Mouse (Mus musculus): Measurements from ENCODE around the gene Gpr55. TPM values are rescaled to one million over a fixed set of nuclear protein-coding genes. Genes with fewer than 3 reads are reported as not detected.

Gpr55 gene
- total RNA-seq, 2 experiments from 2014 or later: not detected

DNA sequence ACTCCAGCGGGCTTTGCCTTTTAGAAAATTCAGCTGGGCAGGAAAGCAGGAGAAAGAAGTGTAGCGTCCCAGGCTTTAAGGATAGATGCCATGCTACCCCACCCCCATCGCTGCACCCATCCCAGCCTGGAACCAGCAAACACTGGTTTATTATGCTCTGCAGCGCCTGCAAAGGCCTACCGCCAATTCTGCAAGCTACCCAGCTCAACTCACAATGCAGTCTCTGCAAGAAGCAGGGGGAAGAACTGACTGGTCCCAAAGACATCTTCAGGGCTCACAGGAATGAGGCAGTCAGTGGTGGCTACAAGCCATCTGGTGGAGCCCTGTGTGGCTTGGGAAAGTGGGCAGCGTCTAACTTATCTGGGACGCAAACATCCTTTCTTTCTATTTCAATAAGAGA is 39.1 kb downstream of the Gpr55 start:
- no peak for DNase-seq (ENCODE audit: low spot score in 2 of 2)

DNA sequence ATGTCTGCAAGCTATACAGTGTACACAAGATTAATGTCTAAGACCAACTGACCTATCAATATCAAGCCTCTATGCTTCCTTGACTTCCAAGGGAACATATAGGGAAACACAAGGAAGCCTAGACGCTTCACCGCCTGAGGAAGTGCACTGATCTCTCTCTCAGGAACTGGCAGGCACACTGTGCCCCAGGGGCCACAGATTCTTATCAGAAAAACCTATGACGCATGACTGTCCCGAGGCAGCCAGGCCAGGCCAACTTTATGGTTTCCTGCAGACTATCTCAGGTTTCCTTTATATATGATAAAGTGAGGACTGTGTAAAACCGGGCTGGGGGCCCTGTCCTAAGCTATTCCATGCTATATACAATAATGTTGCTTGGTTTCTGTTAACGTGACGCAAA is 41.2 kb downstream of the Gpr55 start:
- DNase-seq (ENCODE audit: low spot score in 2 of 2): no peak

DNA sequence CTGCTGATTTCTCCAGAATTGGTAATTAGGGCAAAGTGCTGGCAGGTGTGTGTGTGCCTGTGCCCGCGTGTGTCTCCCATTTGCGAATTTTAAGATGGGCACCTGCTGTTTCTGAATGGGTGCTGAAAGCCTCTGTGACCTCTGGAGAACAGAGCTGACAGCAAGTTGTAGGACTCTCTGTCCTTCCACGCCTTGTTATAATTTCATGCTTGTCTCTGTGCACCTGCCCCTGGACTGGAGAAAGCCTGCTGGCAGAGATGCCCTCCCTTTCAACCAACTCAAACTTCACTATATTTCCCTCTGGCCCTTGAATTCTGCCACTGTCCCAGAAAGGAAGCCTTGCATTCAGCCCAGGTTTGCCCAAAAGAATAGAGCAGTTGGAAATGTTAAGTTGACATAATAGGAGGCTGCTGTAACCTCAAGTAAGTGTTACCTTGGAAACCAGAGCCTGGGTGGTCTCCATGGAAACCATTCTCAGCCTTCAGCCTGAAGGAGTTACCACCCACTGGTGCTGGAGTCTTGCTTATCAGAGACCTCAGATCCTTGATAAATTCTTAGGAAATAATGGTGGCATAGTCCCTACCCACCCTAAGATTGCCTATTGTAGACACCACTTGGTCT is 43.9 kb downstream of the Gpr55 start:
- no peak for DNase-seq (ENCODE audit: low spot score in 2 of 2)

DNA sequence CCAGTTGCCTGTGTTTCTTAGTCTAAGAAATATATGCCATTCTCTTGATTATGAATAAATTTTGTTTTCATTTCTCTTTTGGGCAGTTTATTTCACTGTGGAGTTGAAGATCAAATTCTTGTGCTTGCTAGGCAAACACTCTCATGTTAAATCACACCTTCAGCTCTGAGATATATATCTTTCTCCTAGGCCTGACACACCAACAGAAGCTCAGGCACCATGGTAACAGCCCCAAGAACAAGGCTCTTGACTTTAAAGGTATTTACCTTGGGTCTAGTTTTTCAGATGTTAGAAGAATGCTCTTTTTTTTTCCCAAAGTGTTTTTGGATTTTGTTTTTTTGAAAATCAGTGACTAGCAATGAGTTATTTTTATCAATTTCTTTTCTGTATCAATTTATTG is 44.9 kb downstream of the Gpr55 start:
- no peak for DNase-seq (ENCODE audit: low spot score in 2 of 2)

DNA sequence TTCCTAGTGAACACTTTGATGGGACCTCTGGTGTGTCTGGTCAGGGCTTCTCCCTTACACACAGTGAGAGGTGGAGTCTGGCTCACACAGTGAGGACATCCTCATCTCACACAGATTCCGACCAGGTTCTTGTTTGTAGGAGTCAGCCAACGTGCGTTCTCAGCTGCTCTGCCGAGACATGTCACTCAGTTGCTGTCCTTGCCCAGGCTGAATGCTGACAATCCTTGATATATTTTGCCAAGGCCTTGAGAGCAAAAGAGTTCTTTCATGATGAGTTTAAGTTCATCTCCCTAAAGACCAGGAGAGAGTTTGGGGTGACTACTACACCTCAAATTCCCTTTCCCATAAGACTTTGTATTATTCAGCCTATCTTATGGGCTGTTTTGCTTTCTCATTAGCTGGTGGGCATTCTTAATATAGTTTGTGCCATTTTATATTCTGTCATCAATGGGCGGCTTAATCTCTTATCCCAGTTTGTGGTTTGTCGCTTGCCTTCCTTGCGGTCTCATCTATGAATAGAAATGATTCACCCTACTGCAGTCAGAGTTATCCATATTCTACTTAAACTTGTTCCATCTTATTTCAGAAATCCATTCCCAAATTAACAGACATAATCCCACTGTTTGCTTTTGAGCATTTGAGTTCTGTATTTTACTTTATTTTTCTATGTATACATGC is 47.6 kb downstream of the Gpr55 start:
- DNase-seq (ENCODE audit: low spot score in 2 of 2): no peak

DNA sequence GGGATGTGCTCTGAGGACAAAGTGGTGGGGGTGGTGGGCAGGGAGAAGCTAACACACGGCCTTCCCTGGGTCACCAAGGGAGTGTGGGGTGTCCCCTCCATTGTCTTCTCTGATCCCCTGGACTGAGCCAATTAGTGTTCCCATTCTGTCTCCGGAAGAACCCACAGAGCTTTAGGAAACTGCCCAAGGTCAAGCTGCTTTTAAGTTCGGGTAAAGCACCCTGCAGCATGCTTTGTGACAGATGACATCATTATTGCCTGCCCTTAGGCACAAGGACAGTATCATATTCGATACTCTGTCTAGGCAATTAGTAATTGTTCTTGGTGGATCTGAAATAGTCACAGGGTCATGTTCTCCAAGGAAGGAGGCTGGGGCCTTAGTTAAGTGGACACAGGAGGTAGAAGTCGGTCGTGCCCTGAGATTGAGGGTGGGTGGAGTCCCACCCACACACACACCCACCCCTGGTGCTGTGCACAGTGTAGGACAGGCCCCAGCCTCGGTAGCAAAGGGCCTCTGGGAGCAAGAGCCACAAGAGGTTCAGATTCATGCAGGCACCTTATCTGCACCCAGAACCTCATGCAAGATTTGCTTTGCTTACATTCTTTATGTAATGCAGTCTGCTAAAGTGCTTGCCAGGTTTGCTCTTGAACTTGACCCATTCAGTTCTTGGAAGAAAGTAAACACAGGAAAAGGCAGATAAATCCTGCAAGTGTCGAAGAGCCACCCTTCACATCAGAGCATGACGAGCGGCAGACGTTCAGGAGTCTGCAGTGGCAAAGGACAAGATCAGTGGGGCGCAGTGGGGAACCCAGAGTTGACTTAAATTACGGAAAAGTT is 51.8 kb downstream of the Gpr55 start:
- no peak for DNase-seq (ENCODE audit: low spot score in 2 of 2)

DNA sequence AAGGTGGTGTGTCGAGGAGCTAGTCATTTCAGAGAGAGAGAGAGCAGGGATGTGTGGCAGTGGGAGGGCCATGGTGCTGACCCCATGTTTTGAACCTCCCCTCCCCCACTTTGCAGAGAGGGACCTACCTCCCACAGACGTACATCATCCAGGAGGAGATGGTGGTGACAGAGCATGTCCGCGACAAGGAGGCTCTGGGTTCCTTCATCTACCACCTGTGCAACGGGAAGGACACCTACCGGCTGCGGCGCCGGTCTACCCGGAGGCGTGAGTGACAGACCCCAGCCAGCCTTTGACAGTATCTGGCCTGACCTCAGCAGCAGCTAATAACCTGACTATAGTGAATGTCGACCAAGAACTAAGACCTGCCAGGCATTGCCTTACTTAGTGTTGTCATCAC is 53.9 kb downstream of the Gpr55 start:
- DNase-seq (ENCODE audit: low spot score in 2 of 2): no peak

DNA sequence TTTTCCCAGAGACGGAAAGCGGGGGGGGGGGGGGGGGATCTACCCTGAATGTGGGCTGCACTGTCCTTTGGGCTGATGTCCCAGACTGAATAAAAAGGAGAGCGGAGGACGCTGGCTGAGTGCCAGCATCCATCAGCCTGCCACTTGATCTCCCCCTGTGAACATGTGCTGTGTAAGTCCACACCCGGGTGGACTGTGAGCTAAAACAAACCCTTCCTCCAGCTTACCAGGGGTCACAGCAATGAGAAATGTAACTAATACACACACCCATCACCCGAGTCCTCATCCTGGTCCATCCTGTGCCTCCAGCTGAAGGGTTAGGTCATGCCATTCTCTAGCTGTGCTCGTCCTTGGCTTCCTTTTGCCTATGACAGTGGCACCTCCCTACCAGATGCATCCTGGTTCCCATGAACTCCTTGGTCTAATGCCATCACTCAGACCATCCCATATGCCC is 58.7 kb downstream of the Gpr55 start:
- DNase-seq (ENCODE audit: low spot score in 2 of 2): no peak

DNA sequence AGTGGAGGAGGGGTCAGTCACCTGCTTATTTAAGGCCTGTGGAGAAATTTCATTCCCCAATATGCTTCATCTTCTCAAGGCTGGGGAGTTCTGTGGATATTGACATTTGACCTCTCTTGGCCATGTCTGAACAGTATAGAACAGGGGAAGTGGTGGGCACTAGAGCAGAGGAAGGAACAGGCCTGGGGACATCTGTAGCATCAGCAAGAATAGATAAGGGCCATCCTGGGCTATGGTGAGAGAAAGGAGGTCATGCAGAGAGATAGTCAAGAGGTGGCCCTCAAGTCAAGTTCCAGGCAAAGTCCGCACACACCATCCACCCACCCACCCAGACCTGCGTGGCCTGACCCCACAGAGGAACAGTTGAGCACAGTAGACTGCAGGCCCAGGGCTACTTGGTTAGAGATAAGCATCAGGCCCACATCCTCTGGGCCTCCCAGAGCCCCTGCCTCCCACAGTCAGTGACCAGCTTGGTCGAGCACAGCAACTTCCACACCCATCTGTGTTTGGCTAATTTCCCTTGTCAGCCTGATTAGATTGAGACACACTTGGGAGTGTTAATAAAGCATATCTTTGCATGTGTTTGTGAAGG is 59.2 kb downstream of the Gpr55 start:
- no peak for DNase-seq (ENCODE audit: low spot score in 2 of 2)

DNA sequence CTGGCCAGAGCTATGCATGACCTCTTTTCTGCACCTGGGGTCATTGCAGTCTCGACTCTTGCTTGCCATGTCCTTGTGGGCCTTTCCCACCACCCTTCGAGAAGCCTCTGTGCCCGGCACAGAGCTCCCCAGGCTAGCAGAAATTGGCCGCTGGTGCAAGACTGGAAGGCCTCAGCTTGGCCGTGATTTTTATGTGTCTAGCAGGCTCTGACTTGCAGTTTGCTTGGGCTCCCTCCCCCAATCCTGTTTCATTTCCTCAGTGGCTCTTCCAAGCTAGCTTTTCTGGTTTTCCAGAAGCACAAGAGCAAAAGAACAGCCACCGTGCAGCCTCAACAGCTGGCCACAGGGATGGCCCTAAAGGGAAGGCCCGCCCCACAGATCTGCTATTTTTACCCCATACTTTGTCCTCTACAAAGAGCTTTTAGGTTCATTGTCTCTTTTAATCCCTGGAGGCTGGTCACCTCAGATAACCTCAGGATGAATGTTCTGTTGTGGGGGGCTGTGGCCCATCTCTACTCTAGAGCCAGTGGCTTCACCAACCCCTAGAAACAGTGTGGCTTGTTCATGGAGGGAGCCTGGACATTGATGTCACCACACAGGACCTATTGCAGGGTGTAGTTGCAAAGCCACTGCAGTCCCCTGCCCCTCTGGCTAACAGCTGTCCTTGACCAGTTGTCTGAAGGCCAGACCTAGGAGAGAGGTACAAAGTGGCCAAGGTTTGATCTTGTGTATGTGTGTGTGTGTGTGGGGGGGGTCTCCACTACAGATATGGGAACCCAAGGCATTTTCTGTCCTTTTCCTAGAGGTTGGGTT is 60.1 kb downstream of the Gpr55 start:
- DNase-seq (ENCODE audit: low spot score in 2 of 2): no peak

DNA sequence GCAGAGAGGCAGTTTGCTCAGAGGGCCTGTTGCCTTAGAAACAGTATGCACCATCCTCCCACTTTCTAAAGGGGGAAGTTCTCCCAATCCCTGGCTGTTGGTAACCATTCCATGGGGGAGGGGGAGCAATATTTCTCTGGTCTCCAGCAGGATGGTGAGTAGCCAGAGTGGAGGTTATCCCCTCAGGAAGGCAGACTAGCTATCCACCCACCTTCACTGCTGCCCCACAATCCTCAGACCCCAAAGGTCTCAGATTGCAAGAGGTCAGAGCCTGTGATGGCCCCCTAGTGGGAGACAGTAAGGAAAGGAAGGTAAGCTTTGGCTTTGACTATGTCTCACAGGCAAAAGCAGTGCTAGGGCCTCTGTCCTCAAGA is 61.4 kb downstream of the Gpr55 start:
- no peak for DNase-seq (ENCODE audit: low spot score in 2 of 2)

DNA sequence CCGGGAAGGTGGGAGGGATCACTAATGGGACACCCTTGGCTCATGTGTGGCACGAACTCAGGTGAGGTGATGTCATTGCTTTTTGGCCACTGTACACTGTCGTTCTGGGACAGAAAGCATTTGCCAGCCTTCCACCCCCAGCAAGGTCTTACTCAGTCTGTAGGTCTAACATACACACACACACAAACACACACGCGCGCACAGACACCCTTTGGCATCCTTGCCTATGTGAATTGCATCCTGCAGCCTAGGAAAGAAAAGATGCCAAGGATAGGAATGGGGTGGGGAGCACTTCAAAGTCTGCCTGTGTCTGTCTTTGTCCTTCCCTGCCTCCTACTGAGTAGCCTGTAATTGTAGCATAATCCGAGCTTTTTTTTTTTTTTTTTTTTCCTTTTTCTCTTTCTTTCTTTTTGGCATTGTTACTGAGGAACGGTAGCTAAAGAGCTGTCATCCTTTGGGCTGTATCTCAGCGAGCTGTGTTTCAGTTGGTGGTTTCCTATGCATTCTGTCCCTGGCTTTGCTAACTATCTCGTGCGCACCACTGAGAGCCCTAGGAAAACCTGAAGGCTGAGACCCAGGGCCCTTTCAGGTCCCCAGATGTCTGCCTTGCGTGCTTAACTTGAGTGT is 61.9 kb downstream of the Gpr55 start:
- DNase-seq (ENCODE audit: low spot score in 2 of 2): no peak

DNA sequence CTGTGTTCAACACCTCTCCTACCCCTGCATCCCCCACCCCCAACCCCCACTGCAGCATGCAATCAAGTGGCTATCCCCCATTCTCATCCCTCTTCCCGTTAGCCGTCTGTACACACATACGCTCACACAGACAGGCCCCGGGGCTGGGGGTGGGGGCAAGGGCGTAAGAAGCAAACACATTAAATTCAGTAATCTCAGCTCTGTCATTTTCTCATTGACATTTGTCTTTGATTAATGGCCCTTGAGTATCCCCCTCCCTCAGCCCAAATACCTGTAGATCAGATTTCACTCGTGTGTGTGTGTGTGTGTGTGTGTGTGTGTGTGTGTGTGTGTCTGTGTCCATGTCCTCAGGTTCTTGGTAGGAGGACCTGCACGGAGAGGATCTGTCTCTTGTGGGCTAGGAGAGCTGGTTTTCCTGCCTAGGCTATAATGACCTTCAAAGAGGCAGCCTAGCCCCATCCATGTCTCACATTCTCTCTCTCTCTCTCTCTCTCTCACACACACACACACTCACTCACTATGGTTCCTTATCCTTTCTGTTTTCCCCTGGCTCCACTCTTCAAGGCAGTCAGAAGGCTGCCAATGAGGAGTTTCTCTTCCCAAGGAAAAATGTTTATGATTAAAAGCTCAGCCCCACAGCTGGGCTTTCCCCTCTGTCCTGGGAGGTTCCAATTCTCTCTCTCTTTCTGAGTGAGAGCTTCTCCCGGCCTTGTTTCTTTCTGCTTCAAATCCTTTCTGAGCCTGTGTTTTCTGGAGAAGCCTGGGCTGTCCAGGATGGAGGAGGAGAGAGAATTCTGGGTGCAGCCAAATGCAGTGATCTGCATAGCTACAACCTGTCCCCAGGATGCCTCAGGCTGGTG is 62.7 kb downstream of the Gpr55 start:
- DNase-seq (ENCODE audit: low spot score in 2 of 2): no peak

DNA sequence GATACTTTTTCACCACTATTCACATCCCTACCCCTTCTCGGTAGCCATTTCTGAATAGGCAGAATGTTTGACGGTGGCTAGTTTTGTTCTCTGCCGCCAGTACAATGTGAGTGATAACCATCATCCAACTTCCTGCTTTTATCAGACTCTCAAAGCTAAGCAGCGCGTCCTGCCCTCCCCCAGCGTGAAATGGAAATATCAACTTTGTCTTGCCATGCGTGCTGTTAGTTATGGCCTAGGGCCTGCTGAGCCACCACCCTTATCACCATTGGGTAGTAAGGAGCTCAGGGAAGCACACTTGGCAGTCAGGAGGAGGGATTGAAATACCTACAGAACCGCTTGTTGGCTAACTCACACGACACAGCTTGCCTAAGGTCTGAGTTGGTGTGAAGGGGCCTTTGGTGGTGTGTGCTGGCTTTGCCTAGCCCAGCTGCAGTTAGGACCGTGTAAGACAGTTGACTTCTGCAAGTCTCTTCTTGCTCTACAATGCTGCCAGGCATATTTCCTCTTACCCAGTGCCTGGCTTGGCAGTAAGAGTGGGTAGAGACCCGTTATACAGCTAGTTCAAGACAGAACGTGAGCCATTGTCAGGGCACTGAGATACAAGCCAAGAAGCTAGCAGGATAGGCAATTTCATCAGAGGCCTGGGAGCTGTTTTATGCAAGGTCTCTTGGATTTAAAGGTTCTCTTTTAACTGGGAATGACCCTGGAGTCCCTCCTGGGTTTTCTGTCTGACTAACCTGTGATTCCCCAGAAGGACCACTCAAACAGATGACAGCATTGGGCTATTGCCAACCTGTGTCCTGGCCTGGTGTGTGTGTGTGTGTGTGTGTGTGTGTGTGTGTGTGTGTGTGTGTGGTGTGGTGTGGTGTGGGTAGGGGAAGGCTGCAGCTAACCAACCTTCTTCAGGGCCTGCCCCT is 63.8 kb downstream of the Gpr55 start:
- no peak for DNase-seq (ENCODE audit: low spot score in 2 of 2)

DNA sequence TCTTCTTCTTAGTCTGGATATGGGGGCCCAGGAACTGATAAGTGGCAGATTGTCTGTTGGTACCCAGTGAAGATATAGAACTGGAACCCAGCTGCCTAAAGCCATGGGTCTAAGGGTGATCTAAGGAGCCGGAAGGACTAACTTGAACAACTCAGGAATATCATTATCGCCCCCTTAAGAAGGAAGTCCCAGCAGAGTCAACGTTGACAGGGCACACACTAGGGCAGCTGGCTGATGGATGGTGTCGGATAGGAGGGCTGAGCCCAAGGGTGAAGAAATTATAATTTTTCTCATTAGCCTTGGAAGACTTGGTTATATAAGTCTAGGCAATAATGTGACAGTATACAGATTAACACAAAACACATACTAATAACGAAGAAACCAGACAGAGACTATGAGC is 64.7 kb downstream of the Gpr55 start:
- no peak for DNase-seq (ENCODE audit: low spot score in 2 of 2)

DNA sequence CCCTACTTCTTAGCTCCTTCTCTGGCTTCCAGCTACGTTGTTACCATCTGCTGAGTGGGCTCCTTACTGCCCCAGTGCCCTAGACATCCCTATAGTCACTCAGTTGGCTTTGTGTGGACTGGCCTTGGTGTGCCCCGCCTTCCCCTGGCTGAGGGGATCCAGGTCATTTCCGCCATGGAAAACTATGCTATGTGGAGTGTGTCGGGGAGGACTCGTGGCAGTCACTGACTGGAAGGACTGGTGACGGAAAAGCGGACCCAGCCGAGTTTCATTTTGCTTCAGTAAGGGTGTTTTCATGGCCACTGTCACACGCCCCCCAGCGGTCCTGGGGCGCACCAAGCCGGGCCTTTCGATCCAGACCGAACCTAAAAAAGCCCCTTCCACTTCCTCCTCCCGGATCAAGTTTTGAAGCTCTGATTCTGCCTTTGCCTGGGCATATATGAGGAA is 65.4 kb downstream of the Gpr55 start:
- DNase-seq (ENCODE audit: low spot score in 2 of 2): peak in 1 of 2 experiments; percentile 50

DNA sequence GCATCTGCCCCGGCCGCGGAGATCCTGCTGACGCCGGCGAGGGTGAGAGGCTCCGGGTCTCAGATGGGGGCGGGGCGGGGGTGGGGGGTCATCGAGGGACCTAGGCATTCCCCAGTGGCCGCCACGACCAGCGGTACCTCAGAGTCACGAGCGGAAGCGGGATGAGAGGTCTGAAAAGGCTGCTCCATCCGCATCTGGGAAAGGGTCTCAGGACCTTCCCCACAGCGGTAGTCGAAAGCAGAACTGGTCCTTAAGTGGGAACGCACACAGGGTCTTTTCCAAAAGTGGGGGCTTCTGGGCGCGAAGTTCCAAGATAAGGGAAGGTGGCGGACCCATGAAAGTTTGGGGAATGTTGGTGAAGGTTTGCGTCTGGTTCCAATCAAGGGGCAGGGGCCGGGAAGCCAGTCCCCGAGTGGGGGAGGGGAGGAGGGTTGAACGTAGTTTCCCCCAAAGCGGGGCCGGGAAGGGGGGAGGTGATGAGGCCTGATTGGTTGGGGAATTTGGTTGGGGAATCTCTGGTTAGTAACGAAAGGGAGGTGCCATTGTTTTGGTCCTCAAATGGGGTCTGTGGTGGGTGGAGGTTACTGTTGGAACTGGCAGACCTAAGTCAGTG is 66.0 kb downstream of the Gpr55 start:
- peak in 1 of 2 experiments; percentile 50 for DNase-seq (ENCODE audit: low spot score in 2 of 2)

DNA sequence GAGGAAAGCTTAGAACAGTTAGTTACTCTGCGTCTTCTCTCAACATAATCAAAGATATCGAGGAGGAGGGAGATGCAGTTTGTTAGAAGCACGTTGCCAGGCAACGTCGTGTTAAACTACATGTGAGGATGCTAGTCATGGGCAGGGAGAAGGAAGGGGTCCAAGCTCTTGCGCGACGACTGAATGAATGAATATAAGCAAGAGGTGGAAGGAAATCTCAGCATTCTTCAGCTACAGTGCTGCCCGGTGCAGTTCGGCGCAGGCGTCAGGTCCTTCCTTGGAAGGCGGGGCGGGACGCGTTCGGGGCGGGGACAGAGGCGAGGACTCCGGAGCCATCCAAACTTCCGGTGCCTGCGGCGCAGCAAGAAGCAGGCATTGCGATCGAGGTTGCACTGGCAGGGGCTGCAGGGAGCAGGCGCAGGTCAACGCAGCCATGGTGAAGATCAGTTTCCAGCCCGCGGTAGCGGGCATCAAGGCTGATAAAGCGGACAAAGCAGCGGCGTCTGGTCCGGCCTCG is 66.5 kb downstream of the Gpr55 start, which contains the start of gene Itm2c:
Itm2c (plus strand) TSS at position 51 of the 517 bp plus-strand sequence.
- peak; percentile 80 to 89 for DNase-seq (ENCODE audit: low spot score in 2 of 2)

Measured in gastrocnemius, postnatal 4 days (tissue).